Mouse (Mus musculus) thymus, postnatal 4 days (tissue): ENCODE data around the gene Dnah17.

Source experiments
- DNase-seq: peaks from one replicate; pipeline ENCODE4 v3.0.0; 2021

Gene Dnah17

GRCm38 (mm10) chr11:118142547-118143165 lies 12.2 kb upstream of the Dnah17 start:
- DNase-seq = no peak

GRCm38 (mm10) chr11:118140771-118141565 lies 10.5 kb upstream of the Dnah17 start:
- no peak for DNase-seq

GRCm38 (mm10) chr11:118138347-118138746 lies 7.9 kb upstream of the Dnah17 start:
- DNase-seq = no peak

- DNase-seq = no peak
Measured at GRCm38 (mm10) chr11:118136172-118136632, 5.8 kb upstream of the Dnah17 start.

- peak; percentile 70 for DNase-seq
Measured at GRCm38 (mm10) chr11:118135271-118135670, 4.8 kb upstream of the Dnah17 start.

- DNase-seq = no peak
Measured at GRCm38 (mm10) chr11:118133752-118134169, 3.3 kb upstream of the Dnah17 start.

- DNase-seq = no peak
Measured at GRCm38 (mm10) chr11:118133133-118133751, 2.8 kb upstream of the Dnah17 start.

- DNase-seq = no peak
Measured at GRCm38 (mm10) chr11:118132136-118132535, 1.7 kb upstream of the Dnah17 start.

- no peak for DNase-seq
Measured at GRCm38 (mm10) chr11:118129812-118130211, 622 bp downstream of the Dnah17 start.

GRCm38 (mm10) chr11:118121592-118121991 lies 8.8 kb downstream of the Dnah17 start:
- no peak for DNase-seq

GRCm38 (mm10) chr11:118118777-118119176 lies 11.7 kb downstream of the Dnah17 start:
- no peak for DNase-seq

GRCm38 (mm10) chr11:118114581-118115110 lies 15.8 kb downstream of the Dnah17 start:
- peak; percentile 71 for DNase-seq

- peak; percentile 58 for DNase-seq
Measured at GRCm38 (mm10) chr11:118113516-118114205, 16.8 kb downstream of the Dnah17 start.

GRCm38 (mm10) chr11:118104001-118104400 lies 26.4 kb downstream of the Dnah17 start:
- peak; percentile 96 for DNase-seq

GRCm38 (mm10) chr11:118103383-118103782 lies 27.1 kb downstream of the Dnah17 start:
- no peak for DNase-seq

- DNase-seq = peak; percentile 97
Measured at GRCm38 (mm10) chr11:118102838-118103237, 27.6 kb downstream of the Dnah17 start.

GRCm38 (mm10) chr11:118101133-118101532 lies 29.3 kb downstream of the Dnah17 start:
- peak; percentile 24 for DNase-seq

GRCm38 (mm10) chr11:118096736-118097135 lies 33.7 kb downstream of the Dnah17 start:
- DNase-seq = no peak

GRCm38 (mm10) chr11:118095004-118095403 lies 35.4 kb downstream of the Dnah17 start:
- DNase-seq = no peak

- peak; percentile 63 for DNase-seq
Measured at GRCm38 (mm10) chr11:118091002-118091670, 39.3 kb downstream of the Dnah17 start.

- DNase-seq = no peak
Measured at GRCm38 (mm10) chr11:118088896-118089295, 41.5 kb downstream of the Dnah17 start.

- DNase-seq = peak; percentile 57
Measured at GRCm38 (mm10) chr11:118085961-118086360, 44.5 kb downstream of the Dnah17 start.
